Mouse (Mus musculus): ENCODE results near the gene Prrc2b.

GRCm38 (mm10) chr2:32260635-32261034, 109.8 kb downstream of the Prrc2b start:
- TF ChIP-seq CTCF (IDR thresholded peaks at IDR 0.05; ENCODE audit: low read depth, low read length) = peak; percentile 49
- TF ChIP-seq POLR2A (IDR thresholded peaks at IDR 0.05; ENCODE audit: extremely low read depth, insufficient read depth, low read length) = no peak

Data from liver, adult 2 months (tissue).